Comparison of ENCODE assay signal across 9 mouse cellular contexts in the genomic region with DNA sequence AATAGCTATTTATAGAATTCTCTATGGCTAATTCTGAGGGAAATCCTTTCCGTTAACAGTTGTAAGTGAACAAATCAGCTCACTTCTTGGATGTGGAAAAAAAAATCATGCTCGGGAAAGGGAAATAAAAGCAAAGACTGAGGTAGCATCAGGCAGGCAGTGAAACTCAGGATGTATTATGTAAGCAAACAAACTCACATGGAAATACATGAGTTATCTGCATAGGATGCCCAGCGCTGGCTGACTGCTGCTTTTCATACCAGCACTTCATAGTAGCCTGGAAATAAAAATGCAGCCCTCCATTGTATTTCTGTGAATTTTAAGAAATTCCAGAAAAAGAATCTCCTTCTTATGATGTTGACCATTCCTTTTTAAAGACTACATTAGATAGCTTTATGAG.
DNase-seq lines count a peak whose midpoint lies in the region; ATAC-seq and TF ChIP-seq lines count a peak whose summit lies in the region.
"Had no signal": no experiment of that assay in that cellular context is flagged by ENCODE, and none has a peak within 500 bp of the region (broad histone marks: within the 10 kb centered on the region; RNA-seq: fewer than 3 reads in every experiment).

No protein-coding gene starts in this region.

- no peak for ATAC-seq in forebrain, embryonic 14.5 days
- ATAC-seq in forebrain, embryonic 12.5 days (ENCODE audit: low FRiP score): no peak
- no peak for ATAC-seq in heart, embryonic 15.5 days (replicated peaks; ENCODE audit: insufficient number of reproducible peaks, insufficient read depth, low FRiP score, low read depth)
- ATAC-seq in liver, embryonic 15.5 days (ENCODE audit: insufficient read depth): no peak

- no peaks in the 10 kb centered on the region for H3K27me3 ChIP-seq in forebrain, embryonic 14.5 days (replicated peaks; ENCODE audit: control insufficient read depth, insufficient read depth, low read length)
- H3K27me3 ChIP-seq in forebrain, embryonic 12.5 days: no peaks in the 10 kb centered on the region
- H3K27me3 ChIP-seq in heart, embryonic 15.5 days: no peaks in the 10 kb centered on the region
- no peaks in the 10 kb centered on the region for H3K27me3 ChIP-seq in liver, embryonic 15.5 days

- no peak for DNase-seq in forebrain, embryonic 14.5 days (ENCODE audit: low spot score)
- DNase-seq in left cerebral cortex, adult 2 months (ENCODE audit: extremely low spot score in 1 of 2, low spot score in 2 of 2): no peak
- DNase-seq in left cerebral cortex, postnatal 10 days (ENCODE audit: extremely low spot score in 1 of 2, low spot score in 2 of 2): no peak
- no peak for DNase-seq in spleen, adult 18-20 months
- no peak for DNase-seq in kidney, postnatal 4 days
- DNase-seq: cerebellum, adult 18-20 months had no signal

- 49% methylated on average over 3 of the region's 3 CpGs for WGBS in forebrain, embryonic 14.5 days
- 63% methylated on average over 3 of the region's 3 CpGs for WGBS in forebrain, embryonic 12.5 days
- 14% methylated on average over 3 of the region's 3 CpGs for WGBS in heart, embryonic 15.5 days
- 19% methylated on average over 3 of the region's 3 CpGs for WGBS in liver, embryonic 15.5 days (ENCODE audit: insufficient replicate concordance)

- intact Hi-C loops in left cerebral cortex, adult 2 months (cut with DNase I): loop anchor here (5.0 kb wide), 2 partner anchors 45 to 70 kb away; no protein-coding TSS in a partner anchor
- intact Hi-C loops in left cerebral cortex, postnatal 10 days (cut with DNase I): no loop called here

- H3K9me3 ChIP-seq in forebrain, embryonic 14.5 days (replicated peaks; ENCODE audit: control insufficient read depth, low read length): no peaks in the 10 kb centered on the region
- no peaks in the 10 kb centered on the region for H3K9me3 ChIP-seq in forebrain, embryonic 12.5 days
- H3K9me3 ChIP-seq in heart, embryonic 15.5 days (replicated peaks): no peaks in the 10 kb centered on the region
- no peaks in the 10 kb centered on the region for H3K9me3 ChIP-seq in liver, embryonic 15.5 days (replicated peaks)

- H3K4me1 ChIP-seq in forebrain, embryonic 14.5 days (ENCODE audit: control insufficient read depth, insufficient read depth, low read length): no peaks in the 10 kb centered on the region
- H3K4me1 ChIP-seq in forebrain, embryonic 12.5 days: peaks cover 22% of the 10 kb centered on the region
- peaks cover 18% of the 10 kb centered on the region for H3K4me1 ChIP-seq in heart, embryonic 15.5 days (replicated peaks)
- H3K4me1 ChIP-seq in liver, embryonic 15.5 days (replicated peaks): peaks cover 63% of the 10 kb centered on the region

- no peak overlapping the region for H3K9ac ChIP-seq in forebrain, embryonic 14.5 days (ENCODE audit: low read length)
- no peak overlapping the region for H3K9ac ChIP-seq in forebrain, embryonic 12.5 days
- H3K9ac ChIP-seq in heart, embryonic 15.5 days: no peak overlapping the region
- H3K9ac ChIP-seq in liver, embryonic 15.5 days: peak overlapping the region; percentile 55

- peak overlapping the region; percentile 71; the same call in 1 of the 2 replicates for H3K4me2 ChIP-seq in forebrain, embryonic 14.5 days (ENCODE audit: low read length)
- H3K4me2 ChIP-seq in forebrain, embryonic 12.5 days: no peak overlapping the region
- peak overlapping the region; percentile 73 for H3K4me2 ChIP-seq in heart, embryonic 15.5 days
- peak overlapping the region; percentile 68 for H3K4me2 ChIP-seq in liver, embryonic 15.5 days

- no peak for TF ChIP-seq CTCF in left cerebral cortex, adult 2 months (IDR thresholded peaks at IDR 0.05)

- no peak overlapping the region for H3K4me3 ChIP-seq in forebrain, embryonic 14.5 days (ENCODE audit: low read depth, low read length)
- no peak overlapping the region for H3K4me3 ChIP-seq in forebrain, embryonic 12.5 days (replicated peaks)
- peak overlapping the region; percentile 73 for H3K4me3 ChIP-seq in left cerebral cortex, adult 2 months
- peak overlapping the region; percentile 59 for H3K4me3 ChIP-seq in heart, embryonic 15.5 days
- H3K4me3 ChIP-seq in liver, embryonic 15.5 days (replicated peaks): peak overlapping the region; percentile 68

- H3K27ac ChIP-seq in forebrain, embryonic 14.5 days (ENCODE audit: low read depth, low read length): no peak overlapping the region
- no peak overlapping the region for H3K27ac ChIP-seq in forebrain, embryonic 12.5 days
- H3K27ac ChIP-seq in left cerebral cortex, adult 2 months: peak overlapping the region; percentile 71
- peak overlapping the region; percentile 95 for H3K27ac ChIP-seq in heart, embryonic 15.5 days
- peak overlapping the region; percentile 96 for H3K27ac ChIP-seq in liver, embryonic 15.5 days (replicated peaks)

- no peaks in the 10 kb centered on the region for H3K36me3 ChIP-seq in forebrain, embryonic 14.5 days (ENCODE audit: control insufficient read depth, insufficient read depth, low read length)
- no peaks in the 10 kb centered on the region for H3K36me3 ChIP-seq in forebrain, embryonic 12.5 days (replicated peaks)
- H3K36me3 ChIP-seq in heart, embryonic 15.5 days: no peaks in the 10 kb centered on the region
- no peaks in the 10 kb centered on the region for H3K36me3 ChIP-seq in liver, embryonic 15.5 days (replicated peaks)

Comparison
In these comparisons a context has a peak if more than half of its experiments do, and no peak if none do; other contexts are left out.
1. H3K27ac ChIP-seq: peak in left cerebral cortex, adult 2 months (single experiment), heart, embryonic 15.5 days (single experiment) and liver, embryonic 15.5 days (single experiment); none in forebrain, embryonic 14.5 days (single experiment) and forebrain, embryonic 12.5 days (single experiment).
2. H3K4me3 ChIP-seq: peak in left cerebral cortex, adult 2 months (single experiment), heart, embryonic 15.5 days (single experiment) and liver, embryonic 15.5 days (single experiment); none in forebrain, embryonic 14.5 days (single experiment) and forebrain, embryonic 12.5 days (single experiment).